Mouse (Mus musculus) kidney, embryonic 14.5 days (tissue): ENCODE data around the gene Tbx15. TPM values are rescaled to one million over a fixed set of nuclear protein-coding genes. Genes with fewer than 3 reads are reported as not detected.

Experiments
- ATAC-seq: fragments of 200-750 bp; cut with Nextera tagmentation; 2 replicates; pipeline ENCODE4 v1.8.0; 2017; ENCODE audit warnings: moderate number of reproducible peaks, mild to moderate bottlenecking, moderate TSS enrichment, moderate library complexity; ENCODE audit not compliant: low FRiP score, low TSS enrichment
- H3K27ac ChIP-seq: fragments of 300-500 bp; sonication (generic); 2 replicates; pipeline ENCODE4 v1.5.1; 2014; ENCODE audit warnings: low read depth, mild to moderate bottlenecking, low read length, moderate library complexity, mixed read lengths
- H3K27me3 ChIP-seq: fragments of 300-500 bp; sonication (generic); 2 replicates; pipeline ENCODE4 v1.6.1; 2014; ENCODE audit warnings: mild to moderate bottlenecking, low read length; ENCODE audit not compliant: control insufficient read depth, insufficient read depth
- H3K36me3 ChIP-seq: fragments of 300-500 bp; sonication (generic); 2 replicates; pipeline ENCODE4 v1.6.1; 2014; ENCODE audit warnings: low read length, mixed read lengths; ENCODE audit not compliant: control insufficient read depth, insufficient read depth
- H3K4me1 ChIP-seq: fragments of 300-500 bp; sonication (generic); 2 replicates; pipeline ENCODE4 v1.6.1; 2014; ENCODE audit warnings: low read length, mixed read lengths; ENCODE audit not compliant: control insufficient read depth, insufficient read depth
- H3K4me2 ChIP-seq: fragments of 300-500 bp; sonication (generic); replicated peaks from 2 replicates; pipeline ENCODE4 v1.6.1; 2014; ENCODE audit warnings: low read depth, mild to moderate bottlenecking, low read length
- H3K4me3 ChIP-seq: fragments of 300-500 bp; sonication (generic); 2 replicates; pipeline ENCODE4 v1.5.1; 2014; ENCODE audit warnings: mild to moderate bottlenecking, low read length
- H3K9ac ChIP-seq: fragments of 300-500 bp; sonication (generic); 2 replicates; pipeline ENCODE4 v1.6.1; 2014; ENCODE audit warnings: low read depth, mild to moderate bottlenecking, low read length, moderate library complexity
- H3K9me3 ChIP-seq: fragments of 300-500 bp; sonication (generic); 2 replicates; pipeline ENCODE4 v1.6.1; 2016; ENCODE audit warnings: low read length; ENCODE audit not compliant: control insufficient read depth
- WGBS: fragments of 180-500 bp; shearing (Covaris S2); extraction: QIAGEN DNeasy Blood & Tissue Kit; methylation state at CpG from one replicate; pipeline ENCODE4 v1.1.7; 2014; 5-methylcytosine and 5-hydroxymethylcytosine counted together
- polyA plus RNA-seq: library from polyadenylated mRNA; unstranded; fragments of >200 nt; fragmentation: Nextera tagmentation; extraction: Ambion mirVana; gene quantifications from 2 replicates; pipeline ENCODE4 v1.2.1, GENCODE M21; 2014

Tbx15 gene
- polyA plus RNA-seq, 1 experiment from 2014 or later: not detected

GRCm38 (mm10) chr3:99253497-99254451 is 13.6 kb downstream of the Tbx15 start:
- Histone ChIP-seq H3K4me1 (no peaks in the 10 kb centered on the region), H3K4me2 (peak overlapping the region; percentile 51), H3K4me3 (peak overlapping the region; percentile 40), H3K27ac (no peak overlapping the region), H3K9me3 (no peaks in the 10 kb centered on the region), H3K9ac (no peak overlapping the region), H3K27me3 (peaks cover 99% of the 10 kb centered on the region), H3K36me3 (no peaks in the 10 kb centered on the region)
- ATAC-seq: peak; percentile 53; the same call in 1 of the 2 replicates
- WGBS: under 1% methylated on average over 71 of the region's 73 CpGs

GRCm38 (mm10) chr3:99254559-99255151 is 14.5 kb downstream of the Tbx15 start:
- Histone ChIP-seq H3K4me2 (no peak overlapping the region), H3K36me3 (no peaks in the 10 kb centered on the region), H3K27me3 (peaks cover 99% of the 10 kb centered on the region), H3K4me1 (no peaks in the 10 kb centered on the region), H3K4me3 (no peak overlapping the region), H3K27ac (no peak overlapping the region), H3K9ac (no peak overlapping the region), H3K9me3 (no peaks in the 10 kb centered on the region)
- no peak for ATAC-seq
- WGBS: under 1% methylated on average over 15 of the region's 15 CpGs

- H3K27me3 ChIP-seq: peaks cover 94% of the 10 kb centered on the region
- no peaks in the 10 kb centered on the region for H3K36me3 ChIP-seq
- 4% methylated on average over 11 of the region's 11 CpGs for WGBS
- H3K4me1 ChIP-seq: no peaks in the 10 kb centered on the region
- H3K9me3 ChIP-seq: no peaks in the 10 kb centered on the region
- no peak overlapping the region for H3K4me3 ChIP-seq
- no peak overlapping the region for H3K9ac ChIP-seq
- no peak overlapping the region for H3K4me2 ChIP-seq
- no peak overlapping the region for H3K27ac ChIP-seq
- no peak for ATAC-seq
Observed at GRCm38 (mm10) chr3:99255411-99256365, 15.5 kb downstream of the Tbx15 start.

DNA sequence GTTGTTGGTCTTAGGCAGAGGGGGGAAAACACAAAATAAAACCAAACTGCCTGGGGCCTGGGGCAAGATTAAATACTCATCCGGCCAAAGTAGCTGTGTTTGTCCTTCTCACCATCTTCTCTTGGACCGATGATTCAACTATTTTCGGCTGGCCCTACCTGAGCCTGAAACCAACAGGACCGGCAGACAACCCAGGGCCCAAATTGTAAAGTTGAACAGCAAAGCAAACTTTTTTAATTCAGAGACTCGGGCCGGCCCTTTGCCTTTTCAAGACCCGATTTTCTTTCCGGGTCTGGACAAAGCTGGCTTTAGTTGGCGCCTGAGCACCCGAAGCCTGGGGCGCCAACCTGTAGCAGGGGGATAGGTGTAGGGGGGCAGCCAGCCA is 16.2 kb downstream of the Tbx15 start:
- no peak overlapping the region for H3K4me3 ChIP-seq
- no peaks in the 10 kb centered on the region for H3K9me3 ChIP-seq
- 3% methylated on average over 11 of the region's 11 CpGs for WGBS
- H3K9ac ChIP-seq: no peak overlapping the region
- H3K4me1 ChIP-seq: no peaks in the 10 kb centered on the region
- ATAC-seq: no peak
- no peaks in the 10 kb centered on the region for H3K36me3 ChIP-seq
- peaks cover 94% of the 10 kb centered on the region for H3K27me3 ChIP-seq
- no peak overlapping the region for H3K27ac ChIP-seq
- no peak overlapping the region for H3K4me2 ChIP-seq

- Histone ChIP-seq H3K4me3 (no peak overlapping the region), H3K4me1 (no peaks in the 10 kb centered on the region), H3K27ac (no peak overlapping the region), H3K9ac (no peak overlapping the region), H3K4me2 (no peak overlapping the region), H3K36me3 (no peaks in the 10 kb centered on the region), H3K9me3 (no peaks in the 10 kb centered on the region), H3K27me3 (peaks cover 94% of the 10 kb centered on the region)
- no peak; the same call in 1 of the 2 replicates for ATAC-seq
- WGBS: under 1% methylated on average over 20 of the region's 20 CpGs
Observed at GRCm38 (mm10) chr3:99256766-99257165, 16.6 kb downstream of the Tbx15 start.

DNA sequence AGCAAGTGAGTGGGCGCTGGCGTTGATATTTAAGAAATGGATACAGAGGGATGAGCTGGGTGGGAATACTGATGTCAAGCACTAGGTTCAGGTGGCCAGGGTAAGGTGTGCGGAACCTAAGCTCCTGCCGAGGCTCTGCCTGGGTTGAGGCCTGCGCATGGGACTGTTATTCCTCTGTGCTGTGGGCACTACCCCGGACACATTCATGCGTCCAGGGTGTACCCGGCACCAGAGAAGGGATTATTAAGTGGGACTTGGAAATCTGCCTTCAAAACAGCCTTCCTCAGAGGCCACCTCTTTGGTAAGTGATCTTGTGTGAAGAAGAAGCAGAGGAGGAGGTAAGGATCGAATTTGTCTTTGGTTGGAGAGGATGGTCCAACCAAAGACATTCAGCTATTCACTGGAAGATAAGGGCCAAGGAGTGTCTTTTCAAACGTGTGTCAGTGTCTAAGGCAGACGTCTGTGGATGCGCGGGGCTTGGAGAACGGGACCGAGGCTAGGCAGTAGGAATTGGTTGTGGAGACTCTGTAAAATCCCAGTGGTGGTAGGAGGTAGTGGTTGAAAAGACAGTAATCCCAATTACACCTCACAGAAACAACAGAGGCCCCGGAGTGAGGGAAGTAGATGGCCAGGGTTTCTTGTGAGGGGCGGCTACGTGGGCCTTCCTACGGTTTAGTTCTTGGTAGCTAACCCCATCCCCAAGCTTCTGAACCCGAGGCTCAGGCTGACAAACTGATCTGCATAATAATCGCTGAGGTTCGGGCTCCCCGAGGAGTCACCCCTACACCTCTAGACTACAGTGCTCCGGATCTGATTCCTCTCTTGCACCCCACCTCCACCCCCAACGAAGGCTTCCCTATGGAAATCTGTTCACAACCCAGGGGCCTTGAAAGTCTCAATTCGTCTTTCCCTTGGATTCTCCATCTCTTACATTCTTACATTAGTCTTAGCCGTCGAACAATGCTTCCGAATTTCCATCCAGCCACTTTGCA is 17.7 kb downstream of the Tbx15 start:
- peaks cover 94% of the 10 kb centered on the region for H3K27me3 ChIP-seq
- ATAC-seq: no peak
- H3K4me2 ChIP-seq: no peak overlapping the region
- WGBS: 1% methylated on average over 29 of the region's 29 CpGs
- H3K9me3 ChIP-seq: no peaks in the 10 kb centered on the region
- H3K4me1 ChIP-seq: no peaks in the 10 kb centered on the region
- no peaks in the 10 kb centered on the region for H3K36me3 ChIP-seq
- H3K27ac ChIP-seq: no peak overlapping the region
- no peak overlapping the region for H3K4me3 ChIP-seq
- no peak overlapping the region for H3K9ac ChIP-seq

- Histone ChIP-seq H3K9ac (no peak overlapping the region), H3K36me3 (no peaks in the 10 kb centered on the region), H3K9me3 (no peaks in the 10 kb centered on the region), H3K27me3 (peaks cover 93% of the 10 kb centered on the region), H3K4me2 (no peak overlapping the region), H3K4me3 (no peak overlapping the region), H3K4me1 (no peaks in the 10 kb centered on the region), H3K27ac (no peak overlapping the region)
- ATAC-seq: no peak
- 6% methylated on average over 6 of the region's 6 CpGs for WGBS
Observed at GRCm38 (mm10) chr3:99259741-99260270, 19.6 kb downstream of the Tbx15 start.

DNA sequence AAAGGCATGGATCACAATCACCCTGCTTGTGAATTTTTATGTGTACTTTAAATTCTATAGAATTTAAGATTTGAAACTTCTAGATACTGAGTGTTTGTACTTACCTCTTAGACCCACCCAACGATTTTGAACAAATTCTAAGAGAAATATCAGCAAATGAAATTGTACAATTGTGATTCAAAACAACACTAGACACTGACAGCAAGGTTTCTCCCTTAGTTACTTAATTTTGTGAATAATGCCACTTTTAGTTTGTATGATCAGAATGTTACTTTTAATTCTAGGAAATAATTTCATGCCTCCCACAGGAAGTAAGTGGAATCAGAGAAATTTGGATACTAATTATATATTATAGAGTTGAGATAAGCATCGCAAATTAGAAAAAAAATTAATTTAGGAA is 20.2 kb downstream of the Tbx15 start:
- H3K27me3 ChIP-seq: peaks cover 90% of the 10 kb centered on the region
- H3K9me3 ChIP-seq: no peaks in the 10 kb centered on the region
- 32% methylated on average over 2 of the region's 2 CpGs for WGBS
- H3K9ac ChIP-seq: no peak overlapping the region
- no peaks in the 10 kb centered on the region for H3K36me3 ChIP-seq
- no peak overlapping the region for H3K4me2 ChIP-seq
- no peak overlapping the region for H3K27ac ChIP-seq
- no peaks in the 10 kb centered on the region for H3K4me1 ChIP-seq
- no peak overlapping the region for H3K4me3 ChIP-seq
- ATAC-seq: no peak
